Mouse (Mus musculus): ENCODE data around the gene Cyb561d1.

Gene Cyb561d1

GRCm38 (mm10) chr3:108203621-108204325, 2.8 kb upstream of the Cyb561d1 start:
- DNase-seq (ENCODE audit: low spot score), result peak; percentile 83

DNA sequence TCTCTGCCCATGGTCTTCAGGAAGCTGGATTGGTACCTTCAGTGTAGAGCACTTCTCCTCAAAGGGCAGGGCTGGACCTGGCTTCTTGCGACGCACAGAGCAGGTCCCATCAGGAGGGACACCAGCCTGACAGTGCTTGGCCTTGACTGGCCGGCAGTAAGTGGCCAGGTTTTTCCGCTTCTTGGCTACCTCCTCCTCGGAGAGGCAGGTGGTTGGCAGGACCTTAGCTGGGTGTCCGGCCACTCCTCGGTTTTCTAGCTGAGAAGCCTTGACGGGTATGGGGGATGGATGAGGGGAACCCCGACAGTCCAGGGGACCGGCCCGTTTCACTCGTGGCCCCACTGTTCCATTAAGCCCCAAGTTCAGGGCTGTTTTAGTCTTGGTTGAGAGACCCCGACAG, 2.2 kb upstream of the Cyb561d1 start:
- no peak for DNase-seq (ENCODE audit: low spot score)

DNA sequence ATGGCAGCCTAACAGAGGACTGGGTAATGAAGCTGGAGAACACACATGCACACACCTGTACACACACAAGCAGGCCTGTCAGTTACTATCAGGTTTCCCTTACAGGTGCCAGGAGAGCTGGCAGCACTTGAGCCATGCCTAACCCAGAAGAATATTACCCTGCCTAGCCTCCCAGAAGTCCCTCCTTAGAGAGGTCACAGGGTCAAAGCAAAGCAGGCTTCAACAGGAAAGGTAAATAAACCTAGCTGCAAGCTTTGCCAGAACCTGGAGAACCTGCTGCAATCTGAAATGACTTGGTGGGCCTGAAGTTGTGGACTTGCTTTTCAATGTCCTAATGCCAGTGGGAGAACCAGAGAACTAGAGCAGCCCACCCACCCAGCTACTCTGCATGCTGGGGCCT, 1.5 kb upstream of the Cyb561d1 start:
- DNase-seq (ENCODE audit: low spot score), result peak; percentile 65

DNA sequence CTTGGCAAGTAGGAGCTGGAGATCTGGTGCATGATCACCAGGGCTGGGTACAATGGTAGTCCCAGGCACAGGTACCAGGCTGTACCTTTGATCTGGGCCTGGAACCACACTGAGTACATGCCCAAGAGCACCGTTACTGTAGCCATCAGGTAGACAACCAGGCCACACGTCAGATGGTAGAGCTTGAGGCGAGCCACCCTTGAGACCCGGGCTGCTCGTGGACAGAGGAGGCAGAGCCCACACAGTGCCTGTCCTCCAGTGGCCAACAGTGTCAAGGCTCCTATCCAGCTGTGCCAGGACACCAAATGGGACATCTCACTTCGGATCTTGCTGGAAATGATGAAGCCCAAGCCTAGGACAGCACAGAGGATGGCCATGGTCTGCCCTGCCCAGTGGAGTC, 1.8 kb downstream of the Cyb561d1 start:
- DNase-seq (ENCODE audit: low spot score), result no peak

DNA sequence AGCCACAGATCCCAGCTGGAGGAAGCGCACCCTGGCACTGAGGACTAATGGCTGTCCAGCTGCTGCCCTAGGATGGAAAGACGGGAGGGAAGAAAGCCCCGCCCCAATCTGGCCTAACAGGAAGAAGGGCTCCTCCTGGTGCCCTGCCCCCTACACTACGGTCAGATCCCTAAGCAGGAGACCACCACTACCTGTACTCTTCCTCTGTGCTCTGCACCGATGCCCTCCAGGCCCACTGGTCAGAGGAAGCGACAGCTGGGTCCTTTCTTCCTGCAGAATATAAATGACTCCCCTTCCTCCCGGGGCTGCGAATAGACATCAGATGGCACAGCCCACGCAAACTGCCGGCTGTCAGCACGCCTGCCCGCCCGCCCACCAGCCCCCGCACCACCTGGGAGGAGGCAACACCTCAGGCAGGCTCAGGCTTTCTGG, 3.9 kb downstream of the Cyb561d1 start:
- peak; percentile 40 for DNase-seq (ENCODE audit: low spot score)

DNA sequence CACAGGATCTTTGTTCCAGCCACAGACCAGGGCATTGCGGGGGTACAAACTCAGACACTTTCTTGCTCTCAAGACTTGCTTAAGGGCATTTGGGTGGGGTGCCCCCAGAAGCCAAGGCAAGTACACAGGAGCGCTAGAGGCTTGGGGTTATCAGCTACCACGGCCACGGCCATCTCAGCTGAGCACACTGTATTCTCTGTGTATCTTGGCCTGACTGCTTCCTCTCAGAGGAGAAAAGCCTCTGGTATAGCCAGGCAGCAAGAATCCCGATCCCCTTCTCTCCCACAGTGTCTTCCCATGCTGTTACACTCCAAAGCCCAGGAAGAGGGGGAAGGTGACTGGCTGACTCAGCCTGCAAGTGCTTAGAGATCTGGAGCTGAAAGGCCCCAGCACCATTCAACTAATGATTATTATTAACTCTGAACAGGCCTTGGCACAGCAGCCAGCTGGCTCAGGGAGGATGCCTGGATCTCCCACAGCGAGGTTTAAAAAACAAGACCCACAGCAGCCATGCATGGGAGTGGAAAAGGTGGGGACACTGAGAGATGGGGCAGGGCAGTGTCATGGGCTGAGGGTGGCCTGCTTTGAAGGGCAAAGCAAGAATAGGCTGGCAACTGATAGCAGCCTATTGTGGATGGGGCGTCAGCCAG, 4.9 kb downstream of the Cyb561d1 start:
- no peak for DNase-seq (ENCODE audit: low spot score)

DNA sequence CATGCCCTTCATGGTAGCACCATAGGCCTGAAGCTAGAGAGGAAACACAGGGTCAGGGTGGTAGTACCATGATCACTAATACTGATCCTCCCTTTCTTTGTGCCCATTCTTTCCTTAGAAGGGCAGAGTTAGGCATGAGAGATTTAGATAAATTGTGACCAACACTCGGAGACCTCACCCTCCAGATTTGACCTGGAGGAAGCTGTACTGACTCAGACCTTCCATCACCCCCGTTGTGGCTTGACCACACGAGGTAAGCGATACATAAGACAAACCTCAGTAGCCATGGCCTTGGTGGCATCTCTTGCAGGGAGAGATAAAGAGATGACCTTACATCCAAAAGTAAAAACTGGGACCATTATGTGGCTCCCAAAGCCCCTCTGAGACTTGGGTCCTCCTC, 5.7 kb downstream of the Cyb561d1 start:
- no peak for DNase-seq (ENCODE audit: low spot score)

- DNase-seq (ENCODE audit: low spot score), result no peak
Measured at GRCm38 (mm10) chr3:108193686-108194085, 7.3 kb downstream of the Cyb561d1 start.

GRCm38 (mm10) chr3:108189897-108190296, 11.1 kb downstream of the Cyb561d1 start:
- peak; percentile 1 for DNase-seq (ENCODE audit: low spot score)

GRCm38 (mm10) chr3:108188716-108189490, 12.1 kb downstream of the Cyb561d1 start:
- DNase-seq (ENCODE audit: low spot score), result peak; percentile 1

DNA sequence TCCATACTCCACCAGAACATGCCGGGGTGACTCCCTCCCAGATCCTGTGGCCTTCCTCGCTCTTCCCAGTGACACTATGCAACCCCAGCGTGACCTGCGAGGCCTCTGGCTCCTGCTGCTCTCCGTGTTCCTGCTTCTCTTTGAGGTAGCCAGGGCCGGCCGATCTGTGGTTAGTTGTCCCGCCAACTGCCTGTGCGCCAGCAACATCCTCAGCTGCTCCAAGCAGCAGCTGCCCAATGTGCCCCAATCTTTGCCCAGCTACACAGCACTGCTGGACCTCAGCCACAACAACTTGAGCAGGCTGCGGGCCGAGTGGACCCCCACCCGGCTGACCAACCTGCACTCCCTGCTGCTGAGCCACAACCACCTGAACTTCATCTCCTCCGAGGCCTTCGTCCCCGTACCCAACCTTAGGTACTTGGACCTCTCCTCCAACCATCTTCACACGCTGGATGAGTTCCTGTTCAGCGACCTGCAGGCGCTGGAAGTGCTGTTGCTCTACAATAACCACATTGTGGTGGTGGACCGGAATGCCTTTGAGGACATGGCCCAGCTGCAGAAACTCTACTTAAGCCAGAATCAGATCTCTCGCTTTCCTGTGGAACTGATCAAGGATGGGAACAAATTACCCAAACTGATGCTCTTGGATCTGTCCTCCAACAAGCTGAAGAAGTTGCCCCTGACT, 13.8 kb downstream of the Cyb561d1 start:
- no peak for DNase-seq (ENCODE audit: low spot score)

DNA sequence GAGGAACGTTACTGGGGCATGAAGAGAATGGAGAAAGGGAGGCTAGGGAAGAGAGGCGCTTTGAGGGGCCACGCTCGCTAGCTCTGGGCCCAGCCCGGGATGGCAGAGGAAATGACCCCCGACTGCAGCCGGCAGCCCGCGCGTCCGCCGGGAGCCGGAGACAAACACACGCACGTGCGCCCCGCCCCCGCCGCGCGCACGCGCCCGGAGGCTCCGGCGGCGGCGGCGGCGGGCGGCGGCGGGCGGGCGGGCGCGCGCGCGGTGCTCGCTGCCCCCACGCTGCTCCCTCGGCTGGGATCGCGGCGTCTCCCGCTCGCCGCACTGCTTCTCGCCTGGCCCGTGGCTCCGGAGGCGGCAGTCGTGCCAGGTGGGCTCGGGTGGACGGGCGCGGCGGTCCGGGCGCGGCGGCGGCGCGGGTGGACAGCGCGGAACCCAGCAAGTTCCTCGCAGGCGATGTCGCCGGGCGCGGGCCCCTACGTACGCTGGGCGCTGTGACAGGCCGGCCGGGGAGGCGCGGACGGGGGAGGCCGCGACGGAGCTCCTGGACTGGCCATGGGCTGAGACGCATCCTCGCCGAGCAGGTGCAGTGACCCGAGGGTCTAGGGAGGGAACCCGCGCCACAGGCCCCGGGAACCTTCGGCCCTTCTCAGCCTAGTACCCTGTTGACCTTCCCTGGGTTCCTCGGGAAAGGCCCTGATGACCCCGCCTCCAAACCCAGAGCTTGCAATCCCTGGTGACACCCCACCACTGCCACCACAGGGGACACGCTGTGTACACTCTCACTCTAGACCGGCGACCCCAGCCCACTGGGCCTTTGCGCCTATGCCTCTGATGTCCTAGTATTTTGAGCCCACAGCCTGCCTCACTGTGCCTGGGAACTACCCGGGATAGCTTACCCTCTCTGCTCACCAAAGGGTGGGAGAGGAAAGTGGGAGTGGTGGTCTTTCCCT, 14.6 kb downstream of the Cyb561d1 start, which contains the start of gene Amigo1:
TSS of gene Amigo1 (plus strand) at position 238 of the 950 bp plus-strand sequence.
- peak; percentile 41 for DNase-seq (ENCODE audit: low spot score)

- no peak for DNase-seq (ENCODE audit: low spot score)
Measured at GRCm38 (mm10) chr3:108185460-108186097, 15.4 kb downstream of the Cyb561d1 start.

- DNase-seq (ENCODE audit: low spot score), result no peak
Measured at GRCm38 (mm10) chr3:108184742-108185141, 16.3 kb downstream of the Cyb561d1 start.

- no peak for DNase-seq (ENCODE audit: low spot score)
Measured at GRCm38 (mm10) chr3:108180514-108180913, 20.5 kb downstream of the Cyb561d1 start.

DNA sequence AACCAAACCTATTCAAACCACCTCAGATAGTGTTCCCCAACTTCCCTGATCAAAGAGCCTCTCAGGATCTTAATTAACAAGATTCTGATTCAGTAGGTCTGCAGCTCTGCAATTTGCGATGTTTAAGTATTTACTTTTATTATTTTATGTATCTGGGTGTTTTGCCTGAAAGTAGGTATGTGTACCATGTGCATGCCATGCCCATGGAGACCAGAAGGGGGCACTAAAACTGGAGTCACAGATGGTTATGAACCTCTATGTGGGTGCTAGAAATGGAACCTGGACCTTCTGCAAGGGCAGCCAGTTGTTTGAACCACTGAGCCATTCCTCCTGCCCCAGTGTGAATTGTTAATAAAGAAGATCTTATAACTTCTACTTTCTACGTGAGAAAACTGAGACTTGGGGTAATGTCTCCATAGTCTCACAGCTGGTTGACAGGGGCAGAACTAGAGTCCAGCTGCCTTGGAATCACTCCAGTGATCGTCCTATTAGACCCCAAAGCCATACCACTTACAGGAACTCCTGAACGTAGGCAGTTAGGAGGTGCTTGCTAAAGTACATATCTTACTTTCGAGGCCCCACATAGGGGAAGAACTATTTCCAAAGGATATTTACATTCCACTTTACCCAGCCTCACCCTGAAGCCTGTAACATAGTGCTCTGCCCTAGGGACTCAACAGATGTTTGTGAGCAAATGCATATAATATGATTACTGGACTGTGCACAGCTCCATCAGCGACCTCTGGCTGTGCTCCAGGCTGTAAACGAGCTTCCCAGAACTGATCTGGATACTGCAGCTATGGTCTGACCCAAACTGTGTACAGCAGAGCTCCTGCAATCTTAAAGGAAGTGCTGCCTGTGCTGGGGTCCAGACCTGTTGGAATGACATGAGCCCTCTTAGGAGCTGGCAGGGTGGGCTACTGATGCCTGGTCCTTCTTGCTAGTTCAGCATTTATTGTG, 22.0 kb downstream of the Cyb561d1 start:
- no peak for DNase-seq (ENCODE audit: low spot score)

GRCm38 (mm10) chr3:108174672-108175531, 26.1 kb downstream of the Cyb561d1 start:
- peak; percentile 52 for DNase-seq (ENCODE audit: low spot score)

GRCm38 (mm10) chr3:108169199-108169598, 31.8 kb downstream of the Cyb561d1 start:
- no peak for DNase-seq (ENCODE audit: low spot score)

Measured in urinary bladder, postnatal 14 days (tissue).